Mouse (Mus musculus) neural tube, embryonic 11.5 days (tissue): ENCODE measurements around the gene Ezh1. TPM values are rescaled to one million over a fixed set of nuclear protein-coding genes. Genes with fewer than 3 reads are reported as not detected.

Source experiments
- ATAC-seq: fragments of 200-750 bp; cut with Nextera tagmentation; 2 replicates; pipeline ENCODE4 v1.8.0; 2017; ENCODE audit warnings: moderate number of reproducible peaks, mild to moderate bottlenecking, moderate TSS enrichment, moderate library complexity; ENCODE audit not compliant: insufficient read depth, low FRiP score, low TSS enrichment
- DNase-seq: peaks from one replicate; pipeline ENCODE4 v3.0.0-alpha.2; 2015; ENCODE audit warnings: low spot score
- H3K27ac ChIP-seq: fragments of 300-500 bp; sonication (generic); 2 replicates; pipeline ENCODE4 v1.5.1; 2014; ENCODE audit warnings: low read depth, mild to moderate bottlenecking, low read length
- H3K27me3 ChIP-seq: fragments of 300-500 bp; sonication (generic); 2 replicates; pipeline ENCODE4 v1.6.1; 2014; ENCODE audit warnings: mild to moderate bottlenecking, low read length, mixed read lengths; ENCODE audit not compliant: control insufficient read depth, insufficient read depth
- H3K36me3 ChIP-seq: fragments of 300-500 bp; sonication (generic); 2 replicates; pipeline ENCODE4 v1.6.1; 2014; ENCODE audit warnings: mild to moderate bottlenecking, low read length, moderate library complexity, mixed read lengths; ENCODE audit not compliant: control insufficient read depth, insufficient read depth
- H3K4me1 ChIP-seq: fragments of 300-500 bp; sonication (generic); 2 replicates; pipeline ENCODE4 v1.6.1; 2014; ENCODE audit warnings: low read length, mixed read lengths; ENCODE audit not compliant: control insufficient read depth, insufficient read depth
- H3K4me2 ChIP-seq: fragments of 300-500 bp; sonication (generic); 2 replicates; pipeline ENCODE4 v1.6.1; 2014; ENCODE audit warnings: low read depth, mild to moderate bottlenecking, moderate library complexity
- H3K4me3 ChIP-seq: fragments of 300-500 bp; sonication (generic); 2 replicates; pipeline ENCODE4 v1.5.1; 2014; ENCODE audit warnings: low read depth, low read length
- H3K9ac ChIP-seq: fragments of 300-500 bp; sonication (generic); 2 replicates; pipeline ENCODE4 v1.6.1; 2014; ENCODE audit warnings: mild to moderate bottlenecking, low read length
- H3K9me3 ChIP-seq: fragments of 300-500 bp; sonication (generic); 2 replicates; pipeline ENCODE4 v1.6.1; 2016; ENCODE audit warnings: low read length; ENCODE audit not compliant: control insufficient read depth
- WGBS: fragments of 180-500 bp; shearing (Covaris S2); extraction: QIAGEN DNeasy Blood & Tissue Kit; methylation state at CpG from one replicate; pipeline ENCODE4 v1.1.7; 2014; 5-methylcytosine and 5-hydroxymethylcytosine counted together
- polyA plus RNA-seq: library from polyadenylated mRNA; unstranded; fragments of >200 nt; fragmentation: Nextera tagmentation; extraction: Ambion mirVana; gene quantifications from 2 replicates; pipeline ENCODE4 v1.2.1, GENCODE M21; 2014

The Ezh1 gene
- polyA plus RNA-seq, 1 experiment from 2014 or later: 11.2 TPM

DNA sequence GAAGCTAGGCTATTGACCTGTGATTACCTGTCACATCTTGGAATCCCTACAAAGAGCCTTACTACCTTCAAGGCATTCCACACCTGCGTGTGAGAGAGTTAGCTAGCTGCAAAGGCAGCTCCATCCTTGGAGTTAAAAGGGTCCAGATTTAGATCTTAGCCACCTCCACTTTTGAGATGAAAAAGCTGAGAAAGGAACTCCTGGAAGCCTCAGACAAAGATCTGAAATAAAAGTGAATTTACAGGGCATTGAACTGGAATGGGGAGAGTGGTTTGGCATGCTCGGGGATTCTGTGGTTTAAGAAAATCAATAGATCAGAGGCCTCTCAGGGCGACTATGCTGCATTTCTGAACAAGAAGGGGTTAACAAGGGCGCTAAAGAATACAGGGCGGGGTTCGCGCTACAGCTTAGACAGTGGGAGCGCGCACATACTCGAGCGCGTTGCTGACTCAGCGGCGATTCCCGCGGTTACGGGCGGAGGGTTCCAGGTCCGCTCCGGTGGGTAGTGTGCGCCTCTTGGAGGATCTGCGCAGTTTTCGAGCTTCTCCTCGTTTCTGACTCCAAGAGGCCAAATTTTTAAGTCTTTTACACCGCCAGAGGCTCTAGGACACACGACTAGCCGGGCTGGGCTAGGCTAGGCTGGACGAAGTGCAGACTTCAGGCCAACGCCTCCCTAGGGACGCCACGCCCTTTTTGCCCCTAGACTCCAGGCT is 54.4 kb downstream of the Ezh1 start:
- peak; percentile 31; the same call in 1 of the 2 replicates for ATAC-seq

DNA sequence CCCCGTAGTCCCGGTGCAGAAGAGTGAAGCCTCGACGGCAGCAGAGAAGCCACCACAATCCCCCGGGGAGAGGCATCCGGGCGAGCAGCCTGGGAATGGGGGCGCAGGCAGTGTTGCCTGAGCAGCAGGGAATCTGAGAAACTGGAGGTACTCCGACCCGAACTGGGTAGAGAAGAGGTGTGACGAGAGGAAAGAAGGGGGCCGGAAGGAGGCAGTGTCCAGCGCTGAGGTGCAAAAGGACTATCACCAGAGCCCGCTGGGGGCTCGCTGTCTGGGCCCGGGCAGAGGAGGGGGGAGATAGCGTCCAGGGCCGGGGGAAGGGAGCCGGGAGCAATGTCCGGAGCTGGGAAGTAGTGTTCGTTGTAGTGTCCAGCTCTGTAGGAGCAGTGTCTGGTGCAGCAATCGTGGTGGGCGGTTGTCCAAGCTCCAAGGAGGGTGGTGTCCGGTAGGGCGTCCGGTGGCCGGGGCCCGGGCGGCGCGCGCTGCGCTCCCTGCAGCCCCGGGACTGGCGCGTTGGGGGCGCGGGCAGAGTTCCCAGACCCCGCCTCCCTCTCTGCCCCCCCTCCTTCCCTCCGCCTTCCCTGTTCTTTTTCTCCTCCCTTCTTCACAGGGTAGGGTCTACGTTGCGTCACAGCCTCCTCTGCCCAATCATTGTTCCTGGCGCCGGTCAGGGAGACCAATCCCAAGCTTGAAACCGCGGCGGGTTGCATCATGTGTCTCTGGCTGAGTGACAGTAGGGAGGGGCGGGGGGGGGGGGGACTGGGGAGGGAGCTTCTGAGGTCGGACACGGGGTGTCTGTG is 55.3 kb downstream of the Ezh1 start, which contains the start of gene Plekhh3:
Gene Plekhh3, minus strand, starts transcription at position 541 of the 800 bp plus-strand sequence.
- Histone ChIP-seq H3K27me3 (peaks cover 68% of the 10 kb centered on the region), H3K9me3 (no peaks in the 10 kb centered on the region), H3K4me1 (peaks cover 19% of the 10 kb centered on the region), H3K4me2 (peak within 1 kb of the TSS; percentile 76), H3K9ac (peak within 1 kb of the TSS; percentile 58), H3K36me3 (no peaks in the 10 kb centered on the region), H3K4me3 (peak within 1 kb of the TSS; percentile 65), H3K27ac (peak within 1 kb of the TSS; percentile 57; the same call in 1 of the 2 replicates)
- DNase-seq (peak; percentile 94), ATAC-seq (peak; percentile 96)
- WGBS: 1% methylated on average over 36 of the region's 50 CpGs

More for the DNA sequence above, 54.4 kb downstream of the Ezh1 start:
- peak overlapping the region; percentile 66 for H3K4me2 ChIP-seq
- WGBS: under 1% methylated on average over 31 of the region's 31 CpGs
- no peaks in the 10 kb centered on the region for H3K9me3 ChIP-seq
- DNase-seq: peak; percentile 82
- peaks cover 19% of the 10 kb centered on the region for H3K4me1 ChIP-seq
- H3K27ac ChIP-seq: peak overlapping the region; percentile 57; the same call in 1 of the 2 replicates
- H3K27me3 ChIP-seq: peaks cover 68% of the 10 kb centered on the region
- no peaks in the 10 kb centered on the region for H3K36me3 ChIP-seq
- H3K9ac ChIP-seq: peak overlapping the region; percentile 35
- H3K4me3 ChIP-seq: peak overlapping the region; percentile 40

DNA sequence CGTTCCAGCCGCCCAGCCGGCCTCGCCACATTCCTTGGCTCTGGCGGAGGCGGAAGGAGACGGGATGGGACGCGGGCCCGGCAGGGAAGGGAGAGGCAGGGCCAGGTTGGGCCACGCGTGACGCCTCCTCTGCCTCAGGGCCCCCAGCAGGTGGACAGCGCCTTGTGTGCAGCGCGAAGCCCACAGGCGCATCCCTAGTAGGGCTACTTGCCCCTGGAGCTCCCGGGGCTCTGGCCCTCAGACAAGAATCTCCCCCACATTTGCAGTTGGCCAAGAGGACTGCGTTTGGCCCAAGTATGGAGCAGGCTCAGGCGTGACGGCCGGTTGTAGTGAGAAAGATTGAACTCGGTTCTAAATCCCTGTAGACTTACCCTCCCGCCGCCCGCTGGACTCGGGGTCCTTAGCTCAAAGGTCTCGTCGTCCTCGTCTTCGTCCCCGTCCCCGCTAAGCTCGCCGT is 55.9 kb downstream of the Ezh1 start, which contains the start of gene Cntnap1:
Gene Cntnap1, plus strand, starts transcription at position 170 of the 457 bp plus-strand sequence.
- peak within 1 kb of the TSS; percentile 76 for H3K4me2 ChIP-seq
- under 1% methylated on average over 35 of the region's 35 CpGs for WGBS
- peak within 1 kb of the TSS; percentile 58 for H3K9ac ChIP-seq
- peaks cover 19% of the 10 kb centered on the region for H3K4me1 ChIP-seq
- no peaks in the 10 kb centered on the region for H3K36me3 ChIP-seq
- H3K4me3 ChIP-seq: peak within 1 kb of the TSS; percentile 65
- no peak for ATAC-seq
- no peak for DNase-seq
- H3K27ac ChIP-seq: peak within 1 kb of the TSS; percentile 15; the same call in 1 of the 2 replicates
- no peaks in the 10 kb centered on the region for H3K9me3 ChIP-seq
- peaks cover 72% of the 10 kb centered on the region for H3K27me3 ChIP-seq

DNA sequence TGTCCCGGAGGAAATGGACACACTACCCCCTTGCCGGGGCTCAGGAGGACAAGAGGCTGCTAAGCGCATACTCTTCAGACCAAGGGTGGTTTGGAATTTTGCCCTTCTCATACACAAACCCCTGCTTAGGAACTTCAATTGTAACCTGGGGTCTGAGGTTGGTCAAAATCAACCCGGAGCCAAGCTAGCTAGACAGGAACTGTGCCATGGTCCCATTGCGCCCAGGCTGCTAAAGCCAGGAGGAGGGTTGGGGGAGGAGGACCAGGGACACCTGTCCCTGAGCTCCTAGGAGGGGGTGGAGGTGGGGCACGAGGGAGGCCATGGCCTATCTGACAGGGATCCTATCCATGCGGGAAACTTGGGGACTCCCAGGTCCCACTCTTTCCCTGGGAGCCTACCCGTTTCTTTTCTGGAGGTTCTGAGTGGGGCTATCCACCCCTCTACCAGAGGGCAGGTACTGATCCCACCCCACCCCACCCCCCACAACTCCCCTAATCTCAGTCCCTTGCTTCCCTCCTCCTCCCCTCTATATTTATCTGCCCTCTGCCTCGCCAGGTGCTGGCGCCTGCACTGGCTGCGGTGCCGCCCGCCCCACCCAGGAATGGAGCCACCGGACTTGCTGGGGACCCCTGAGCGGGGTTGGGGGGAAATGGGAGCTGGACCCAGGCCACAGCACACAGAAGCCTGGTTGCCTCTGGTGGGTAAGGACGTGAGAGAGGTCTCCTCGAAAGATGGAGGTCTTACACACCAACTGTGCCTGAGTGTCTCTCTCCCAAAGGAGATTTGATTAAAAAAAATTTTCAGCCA is 56.8 kb downstream of the Ezh1 start:
- peaks cover 72% of the 10 kb centered on the region for H3K27me3 ChIP-seq
- no peaks in the 10 kb centered on the region for H3K9me3 ChIP-seq
- no peak for ATAC-seq
- H3K9ac ChIP-seq: no peak overlapping the region; the same call in 1 of the 2 replicates
- H3K4me3 ChIP-seq: peak overlapping the region; percentile 65
- no peak overlapping the region for H3K27ac ChIP-seq
- peak overlapping the region; percentile 76 for H3K4me2 ChIP-seq
- no peaks in the 10 kb centered on the region for H3K36me3 ChIP-seq
- peaks cover 19% of the 10 kb centered on the region for H3K4me1 ChIP-seq
- WGBS: 11% methylated on average over 17 of the region's 17 CpGs
- DNase-seq: no peak

DNA sequence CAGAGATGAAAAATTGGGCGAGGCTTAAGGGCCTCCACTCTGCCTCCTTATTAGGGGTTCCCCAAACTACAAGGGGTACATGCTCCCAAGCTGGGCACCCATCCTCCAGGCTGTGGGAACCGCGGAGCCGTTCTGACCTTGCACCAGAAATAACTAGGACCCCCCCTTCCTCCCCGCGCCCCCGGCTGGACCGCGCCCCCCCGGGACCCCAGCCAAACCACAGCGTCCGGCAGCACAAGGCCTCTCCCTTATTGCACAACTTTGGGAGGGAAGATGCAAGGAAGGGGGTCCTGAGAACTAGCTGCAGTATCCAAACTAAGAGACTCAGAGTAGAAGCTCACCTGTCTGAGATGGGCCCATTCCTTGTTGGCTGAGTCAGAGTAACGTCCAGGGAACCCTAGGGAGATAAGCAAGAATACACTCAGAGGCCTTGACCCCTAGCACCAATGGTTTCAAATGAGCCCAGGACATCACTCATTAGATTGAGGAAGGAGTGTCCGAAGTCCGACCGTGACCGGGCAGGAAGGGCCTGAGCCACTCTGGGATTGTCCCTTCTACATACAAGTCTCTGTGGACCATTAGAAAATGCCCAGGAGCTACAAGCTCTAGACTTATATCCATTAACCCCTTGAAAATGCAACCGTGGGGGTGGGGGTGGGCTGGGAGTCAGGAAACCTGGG is 57.8 kb downstream of the Ezh1 start:
- H3K4me3 ChIP-seq: no peak overlapping the region
- no peak for ATAC-seq

DNA sequence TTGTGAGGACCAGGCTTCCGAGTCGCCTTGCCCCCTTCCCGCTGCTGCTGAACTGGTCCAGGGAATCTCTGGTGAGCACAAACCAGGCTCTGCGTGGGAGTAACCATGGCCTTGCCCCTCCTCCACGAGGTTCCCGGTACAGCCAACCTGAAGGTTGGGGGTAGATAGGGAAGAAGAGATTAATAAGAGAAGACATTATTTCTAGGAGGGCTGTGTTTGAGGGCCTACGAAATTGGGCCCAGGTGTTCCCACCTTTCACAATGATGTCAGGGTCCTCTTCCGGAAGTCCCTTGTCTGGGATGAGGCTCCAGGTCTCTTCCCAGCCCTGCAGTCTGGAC is 58.3 kb downstream of the Ezh1 start:
- Histone ChIP-seq H3K27me3 (peaks cover 77% of the 10 kb centered on the region), H3K9ac (no peak overlapping the region), H3K9me3 (no peaks in the 10 kb centered on the region), H3K27ac (no peak overlapping the region), H3K4me3 (no peak overlapping the region), H3K4me1 (peaks cover 16% of the 10 kb centered on the region), H3K4me2 (no peak overlapping the region), H3K36me3 (no peaks in the 10 kb centered on the region)
- ATAC-seq: no peak
- no peak for DNase-seq
- WGBS: 45% methylated on average over 8 of the region's 8 CpGs

More for the DNA sequence above, 57.8 kb downstream of the Ezh1 start:
- H3K27ac ChIP-seq: no peak overlapping the region
- H3K4me2 ChIP-seq: no peak overlapping the region
- no peaks in the 10 kb centered on the region for H3K36me3 ChIP-seq
- WGBS: 58% methylated on average over 18 of the region's 18 CpGs
- H3K4me1 ChIP-seq: peaks cover 19% of the 10 kb centered on the region
- H3K9ac ChIP-seq: no peak overlapping the region
- DNase-seq: no peak
- no peaks in the 10 kb centered on the region for H3K9me3 ChIP-seq
- peaks cover 77% of the 10 kb centered on the region for H3K27me3 ChIP-seq

DNA sequence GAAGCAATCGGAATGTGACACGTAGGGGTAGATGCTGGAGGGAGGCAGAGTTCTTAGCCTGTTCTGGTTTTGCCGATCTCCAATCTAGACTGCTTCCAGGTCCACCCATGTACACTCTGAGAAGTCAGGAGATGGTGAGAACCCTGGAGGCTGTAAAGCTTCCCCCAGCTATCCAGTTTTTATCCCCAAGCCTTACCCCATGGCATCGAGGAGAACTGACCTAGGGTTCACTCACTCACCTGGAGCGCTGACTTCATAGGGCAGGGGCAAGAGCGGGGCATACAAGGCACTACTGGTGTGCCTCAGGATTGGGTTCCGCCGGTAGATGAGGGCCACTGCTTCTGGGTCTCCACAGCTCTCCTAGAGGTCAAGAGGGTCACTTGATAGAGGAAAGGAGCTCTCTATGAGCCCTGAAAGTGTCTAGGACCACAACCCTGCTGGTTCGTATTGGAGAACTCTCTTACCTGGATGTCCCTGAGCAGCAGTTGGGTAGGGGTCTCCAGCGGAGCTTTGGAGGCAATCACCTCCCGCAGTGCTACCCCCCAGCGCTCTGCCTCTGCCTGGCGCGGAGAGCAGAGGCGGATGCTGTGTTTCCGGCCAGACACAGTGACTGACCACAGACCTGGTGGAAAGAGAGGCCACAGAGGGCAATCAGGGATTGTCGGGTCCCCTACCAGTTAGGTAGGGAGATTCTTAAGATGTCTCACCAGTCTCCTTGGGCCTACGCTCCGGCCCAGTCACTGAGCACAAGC is 58.9 kb downstream of the Ezh1 start:
- H3K9me3 ChIP-seq: no peaks in the 10 kb centered on the region
- no peaks in the 10 kb centered on the region for H3K36me3 ChIP-seq
- ATAC-seq (no peak), DNase-seq (no peak)
- no peak overlapping the region for H3K4me2 ChIP-seq
- WGBS: 33% methylated on average over 19 of the region's 19 CpGs
- no peak overlapping the region for H3K27ac ChIP-seq
- H3K4me1 ChIP-seq: peaks cover 15% of the 10 kb centered on the region
- H3K4me3 ChIP-seq: no peak overlapping the region
- H3K27me3 ChIP-seq: peaks cover 81% of the 10 kb centered on the region
- no peak overlapping the region for H3K9ac ChIP-seq
